Mouse (Mus musculus) liver, embryonic 11.5 days (tissue): ENCODE measurements at regions not wholly inside any gene's neighbourhood (a gene's known extent, or its start where the extent isn't known, plus 50 kb on each side); places are given as distances from the start of the nearest gene placed in this dataset.

Experiments used
- ATAC-seq: fragments of 200-750 bp; cut with Nextera tagmentation; replicated peaks from 2 replicates; pipeline ENCODE4 v1.8.0; 2017; ENCODE audit warnings: moderate number of reproducible peaks, mild to moderate bottlenecking, moderate TSS enrichment, moderate library complexity; ENCODE audit not compliant: low FRiP score
- DNase-seq: peaks from one replicate; pipeline ENCODE4 v3.0.0-alpha.2; 2017; ENCODE audit warnings: low spot score
- H3K27ac ChIP-seq: fragments of 300-500 bp; sonication (generic); 2 replicates; pipeline ENCODE4 v1.5.1; 2014; ENCODE audit warnings: mild to moderate bottlenecking, low read depth, low read length, control low read depth
- H3K27me3 ChIP-seq: fragments of 300-500 bp; sonication (generic); replicated peaks from 2 replicates; pipeline ENCODE4 v1.6.1; 2014; ENCODE audit warnings: low read length, mixed read lengths; ENCODE audit not compliant: control insufficient read depth, insufficient read depth
- H3K36me3 ChIP-seq: fragments of 300-500 bp; sonication (generic); 2 replicates; pipeline ENCODE4 v1.6.1; 2014; ENCODE audit warnings: mild to moderate bottlenecking, low read length, moderate library complexity, mixed read lengths; ENCODE audit not compliant: control insufficient read depth, insufficient read depth
- H3K4me1 ChIP-seq: fragments of 300-500 bp; sonication (generic); replicated peaks from 2 replicates; pipeline ENCODE4 v1.6.1; 2014; ENCODE audit warnings: low read length, mixed read lengths; ENCODE audit not compliant: control insufficient read depth, insufficient read depth
- H3K4me2 ChIP-seq: fragments of 300-500 bp; sonication (generic); 2 replicates; pipeline ENCODE4 v1.6.1; 2014; ENCODE audit warnings: mild to moderate bottlenecking, control low read depth, moderate library complexity
- H3K4me3 ChIP-seq: fragments of 300-500 bp; sonication (generic); 2 replicates; pipeline ENCODE4 v1.5.1; 2014; ENCODE audit warnings: low read depth, low read length, control low read depth
- H3K9ac ChIP-seq: fragments of 300-500 bp; sonication (generic); 2 replicates; pipeline ENCODE4 v1.6.1; 2014; ENCODE audit warnings: low read depth, low read length, control low read depth
- H3K9me3 ChIP-seq: fragments of 300-500 bp; sonication (generic); 2 replicates; pipeline ENCODE4 v1.6.1; 2016; ENCODE audit warnings: low read length, inconsistent platforms, mixed read lengths; ENCODE audit not compliant: control insufficient read depth
- WGBS: fragments of 180-500 bp; shearing (Covaris S2); extraction: QIAGEN DNeasy Blood & Tissue Kit; methylation state at CpG from one replicate; pipeline ENCODE4 v1.1.7; 2014; 5-methylcytosine and 5-hydroxymethylcytosine counted together

DNA sequence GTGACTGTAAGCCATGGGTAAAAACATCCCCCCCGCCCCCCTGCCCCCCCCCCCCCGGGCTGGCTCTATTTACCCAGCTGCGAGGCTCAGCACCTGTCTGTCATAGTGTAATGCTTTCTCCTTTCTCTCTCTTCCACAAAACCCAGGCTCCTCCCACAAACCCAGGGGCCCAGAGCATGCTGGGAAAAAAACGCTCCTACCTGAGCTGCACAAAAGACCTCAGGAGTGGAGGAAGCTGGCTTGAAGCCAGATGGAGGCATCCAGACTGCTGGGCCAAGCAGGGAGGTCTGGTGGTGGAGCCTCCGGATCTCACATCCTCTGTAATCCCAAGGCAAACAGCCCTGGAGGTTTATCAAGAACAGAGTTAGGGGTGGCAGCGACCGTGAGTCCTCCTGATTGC, 553.6 kb downstream of the Med13l start:
- no peak for ATAC-seq
- no peaks in the 10 kb centered on the region for H3K27me3 ChIP-seq
- no peak overlapping the region for H3K27ac ChIP-seq
- no peaks in the 10 kb centered on the region for H3K9me3 ChIP-seq
- no peak overlapping the region for H3K9ac ChIP-seq
- no peaks in the 10 kb centered on the region for H3K4me1 ChIP-seq
- WGBS: 60% methylated on average over 7 of the region's 7 CpGs
- no peak for DNase-seq
- H3K36me3 ChIP-seq: no peaks in the 10 kb centered on the region
- no peak overlapping the region for H3K4me3 ChIP-seq
- no peak overlapping the region for H3K4me2 ChIP-seq

DNA sequence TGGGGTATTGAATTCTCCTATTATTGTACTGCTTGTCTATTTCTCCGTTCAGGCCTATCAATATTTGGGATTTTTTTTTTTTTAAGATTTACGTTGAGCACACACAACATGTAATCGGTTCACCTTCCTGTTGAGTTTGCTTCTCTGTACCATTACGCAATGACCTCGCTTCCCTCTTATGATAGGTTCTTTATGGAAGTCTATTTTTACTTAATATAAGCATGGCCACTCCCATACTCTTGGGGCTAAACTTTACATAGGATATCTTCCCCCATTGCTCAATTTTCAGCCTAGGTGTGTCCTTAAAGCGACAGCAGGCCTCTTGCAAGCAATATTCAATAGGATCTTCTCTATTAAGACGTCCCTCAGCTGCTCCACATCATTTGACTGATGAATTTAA, 544.7 kb upstream of the Tbx3 start:
- Histone ChIP-seq H3K4me3 (no peak overlapping the region), H3K4me1 (no peaks in the 10 kb centered on the region), H3K4me2 (no peak overlapping the region), H3K9me3 (no peaks in the 10 kb centered on the region), H3K27ac (no peak overlapping the region), H3K27me3 (no peaks in the 10 kb centered on the region), H3K9ac (no peak overlapping the region), H3K36me3 (no peaks in the 10 kb centered on the region)
- ATAC-seq: no peak
- DNase-seq: no peak
- 79% methylated on average over 7 of the region's 7 CpGs for WGBS

DNA sequence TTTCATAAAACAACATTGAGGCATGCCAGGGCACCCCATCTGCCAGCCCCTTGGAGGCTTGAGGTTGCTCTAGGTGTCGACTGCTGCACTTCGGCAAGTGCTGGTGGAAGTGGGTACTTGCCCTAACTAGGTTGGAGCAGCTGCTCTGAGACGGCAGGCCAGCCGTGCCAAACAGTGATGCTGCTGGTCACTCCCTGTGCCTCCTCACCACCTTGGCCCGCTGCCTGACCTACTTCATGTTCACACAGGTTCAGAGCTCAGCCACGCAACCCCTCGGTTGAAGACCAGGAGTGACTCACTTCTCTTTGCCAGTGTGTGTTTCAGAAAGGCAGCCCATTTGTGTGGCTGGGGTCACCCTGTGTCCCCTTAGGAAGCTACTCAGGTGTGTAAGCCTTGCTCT, 540.3 kb upstream of the Tbx3 start:
- H3K4me2 ChIP-seq: no peak overlapping the region
- WGBS: 92% methylated on average over 7 of the region's 7 CpGs
- no peak for DNase-seq

DNA sequence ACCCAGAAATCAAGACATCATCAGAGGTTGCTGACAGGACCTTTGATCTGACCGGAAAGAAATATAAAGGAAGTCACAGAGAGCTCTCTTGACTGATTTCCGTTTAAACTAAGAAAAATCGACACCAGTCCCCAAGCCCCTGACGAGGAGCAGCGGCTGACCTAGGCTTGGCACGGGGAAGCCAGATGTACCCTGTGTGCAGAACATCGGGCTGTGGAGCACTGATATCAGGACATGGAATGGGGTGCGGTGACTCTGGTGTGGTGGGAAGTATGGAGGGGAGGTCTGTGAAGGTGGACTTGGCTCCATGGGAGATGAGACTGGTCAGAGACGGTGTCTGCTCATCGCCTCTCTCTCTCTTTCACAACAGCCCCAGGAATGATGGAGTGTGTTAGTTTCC, 539.0 kb upstream of the Tbx3 start:
- no peaks in the 10 kb centered on the region; the same call in 1 of the 2 replicates for H3K4me1 ChIP-seq
- ATAC-seq: no peak
- DNase-seq: no peak
- H3K4me2 ChIP-seq: no peak overlapping the region
- H3K9me3 ChIP-seq: no peaks in the 10 kb centered on the region
- H3K27me3 ChIP-seq: no peaks in the 10 kb centered on the region
- H3K36me3 ChIP-seq: no peaks in the 10 kb centered on the region
- no peak overlapping the region for H3K9ac ChIP-seq
- H3K4me3 ChIP-seq: no peak overlapping the region
- 50% methylated on average over 10 of the region's 10 CpGs for WGBS
- no peak overlapping the region for H3K27ac ChIP-seq

More for the DNA sequence above, 540.3 kb upstream of the Tbx3 start:
- no peak for ATAC-seq
- Histone ChIP-seq H3K36me3 (no peaks in the 10 kb centered on the region), H3K27me3 (no peaks in the 10 kb centered on the region), H3K9me3 (no peaks in the 10 kb centered on the region), H3K4me3 (no peak overlapping the region), H3K9ac (no peak overlapping the region), H3K4me1 (no peaks in the 10 kb centered on the region; the same call in 1 of the 2 replicates), H3K27ac (no peak overlapping the region)

DNA sequence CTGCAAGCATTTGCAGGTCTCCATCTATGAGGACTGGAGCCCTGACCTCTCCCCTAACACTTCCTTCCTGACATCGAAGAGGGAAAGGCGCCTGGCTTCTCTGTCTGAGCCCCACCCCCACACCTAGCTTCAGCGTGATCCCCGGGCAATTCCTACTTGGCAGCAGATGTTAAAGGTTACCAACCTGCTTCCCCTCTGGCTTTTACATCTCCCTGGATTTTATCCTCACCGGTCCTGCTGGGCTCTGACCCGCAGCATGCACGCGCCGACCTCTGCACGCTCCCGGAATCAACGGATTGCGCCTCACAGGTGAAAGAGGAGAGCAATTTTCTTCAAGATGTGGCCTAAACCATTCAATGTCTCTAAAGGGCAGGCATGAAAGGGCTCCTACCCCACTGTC, 537.1 kb upstream of the Tbx3 start:
- Histone ChIP-seq H3K4me3 (no peak overlapping the region), H3K4me1 (no peaks in the 10 kb centered on the region; the same call in 1 of the 2 replicates)
- no peak for DNase-seq

DNA sequence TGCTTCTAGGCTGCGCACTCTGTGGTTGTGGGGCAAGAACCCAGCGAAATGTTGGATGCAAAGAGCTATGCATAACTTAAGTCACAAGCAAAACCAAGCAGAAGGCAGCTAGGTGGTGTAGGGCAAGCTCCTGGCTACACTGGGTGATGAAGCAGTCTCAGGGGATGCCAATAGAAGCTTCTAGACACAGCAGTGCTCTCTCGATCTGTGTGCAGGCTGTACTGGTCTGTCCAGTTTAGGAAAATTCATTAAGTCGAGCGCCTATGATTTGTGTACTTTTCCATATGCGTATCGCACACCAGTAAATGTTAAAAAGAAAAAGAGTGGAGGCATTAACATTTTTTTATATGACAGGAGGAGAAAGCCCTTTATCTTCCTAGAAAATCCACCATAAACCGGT, 533.6 kb upstream of the Tbx3 start:
- no peak for ATAC-seq
- H3K27ac ChIP-seq: no peak overlapping the region
- H3K9ac ChIP-seq: no peak overlapping the region
- no peak overlapping the region for H3K4me2 ChIP-seq
- H3K27me3 ChIP-seq: no peaks in the 10 kb centered on the region
- DNase-seq: no peak
- H3K4me1 ChIP-seq: no peaks in the 10 kb centered on the region; the same call in 1 of the 2 replicates
- H3K9me3 ChIP-seq: no peaks in the 10 kb centered on the region
- H3K4me3 ChIP-seq: no peak overlapping the region
- 70% methylated on average over 8 of the region's 8 CpGs for WGBS
- H3K36me3 ChIP-seq: no peaks in the 10 kb centered on the region

More for the DNA sequence above, 537.1 kb upstream of the Tbx3 start:
- Histone ChIP-seq H3K9me3 (no peaks in the 10 kb centered on the region), H3K27ac (no peak overlapping the region), H3K4me2 (no peak overlapping the region), H3K27me3 (no peaks in the 10 kb centered on the region), H3K9ac (no peak overlapping the region), H3K36me3 (no peaks in the 10 kb centered on the region)
- WGBS: 42% methylated on average over 13 of the region's 13 CpGs
- no peak for ATAC-seq

DNA sequence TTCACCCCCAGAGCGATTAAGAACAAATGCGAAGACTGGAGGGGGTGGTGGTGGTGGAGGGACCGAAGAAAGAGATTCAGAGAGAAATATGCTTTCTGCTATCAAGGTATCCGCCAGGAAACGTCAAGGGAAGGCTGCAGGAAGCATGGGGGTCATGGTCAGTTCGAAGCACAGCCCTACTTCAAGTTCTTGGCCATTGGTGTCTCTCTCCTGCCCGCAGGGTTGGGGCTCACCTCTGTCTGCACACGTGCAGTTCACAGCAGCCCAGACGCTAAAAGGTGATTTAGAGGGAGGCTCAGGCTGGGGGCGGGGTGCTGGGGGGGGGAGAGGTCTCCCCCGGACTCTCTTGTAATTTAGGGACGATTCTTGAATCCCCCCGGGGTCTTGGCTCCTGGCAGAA, 533.1 kb upstream of the Tbx3 start:
- no peak overlapping the region for H3K4me2 ChIP-seq
- H3K4me3 ChIP-seq: no peak overlapping the region
- no peak overlapping the region for H3K27ac ChIP-seq
- H3K4me1 ChIP-seq: no peaks in the 10 kb centered on the region; the same call in 1 of the 2 replicates
- H3K9me3 ChIP-seq: no peaks in the 10 kb centered on the region
- no peaks in the 10 kb centered on the region for H3K36me3 ChIP-seq
- no peak for DNase-seq
- H3K9ac ChIP-seq: no peak overlapping the region
- no peaks in the 10 kb centered on the region for H3K27me3 ChIP-seq
- 45% methylated on average over 13 of the region's 13 CpGs for WGBS
- ATAC-seq: no peak

DNA sequence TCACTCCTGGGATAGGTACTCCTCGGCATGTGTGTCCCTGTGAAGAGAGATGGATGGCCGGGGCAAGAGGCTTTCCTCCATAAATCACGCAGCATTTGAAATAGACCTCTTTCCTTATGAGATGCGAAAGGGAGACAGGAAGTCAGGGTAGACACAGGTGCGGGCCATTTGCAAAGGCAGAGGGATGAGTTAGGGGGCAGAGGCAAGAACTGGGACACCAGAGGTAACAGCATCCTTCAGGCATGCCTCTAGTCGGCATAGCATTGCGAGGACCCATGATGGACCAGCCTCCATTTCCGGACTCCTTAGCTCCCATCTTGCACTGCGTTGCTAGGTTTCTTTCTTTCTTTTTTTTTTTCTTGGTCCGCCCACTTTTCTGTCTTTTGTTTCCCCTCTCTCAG, 532.6 kb upstream of the Tbx3 start:
- Histone ChIP-seq H3K4me3 (no peak overlapping the region), H3K9ac (no peak overlapping the region), H3K4me2 (no peak overlapping the region), H3K4me1 (no peaks in the 10 kb centered on the region; the same call in 1 of the 2 replicates), H3K9me3 (no peaks in the 10 kb centered on the region), H3K27ac (no peak overlapping the region), H3K36me3 (no peaks in the 10 kb centered on the region), H3K27me3 (no peaks in the 10 kb centered on the region)
- no peak for ATAC-seq
- no peak for DNase-seq
- 64% methylated on average over 10 of the region's 10 CpGs for WGBS

DNA sequence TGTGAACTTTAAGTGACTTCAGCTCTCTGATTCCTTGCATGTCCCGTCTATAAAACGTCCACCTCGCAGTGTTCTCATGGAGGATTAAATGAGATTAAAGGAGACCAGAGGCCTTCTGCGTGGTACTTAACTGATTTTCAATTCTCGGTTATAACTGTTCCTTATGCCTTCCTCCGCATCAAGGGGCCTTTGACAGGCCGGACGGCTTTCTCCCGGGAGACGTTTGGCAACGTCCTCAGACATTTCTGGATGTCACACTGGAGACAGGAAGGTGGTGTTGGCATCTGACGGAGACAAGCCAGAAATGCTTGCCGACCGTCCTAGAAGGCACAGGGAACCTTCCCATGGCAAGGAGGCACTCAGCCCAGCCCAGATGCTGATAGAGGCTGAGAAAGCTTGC, 532.2 kb upstream of the Tbx3 start:
- H3K4me2 ChIP-seq: no peak overlapping the region

More for the DNA sequence above, 532.2 kb upstream of the Tbx3 start:
- no peaks in the 10 kb centered on the region for H3K36me3 ChIP-seq
- WGBS: 46% methylated on average over 14 of the region's 14 CpGs
- no peak overlapping the region for H3K4me3 ChIP-seq
- ATAC-seq (no peak), DNase-seq (no peak)
- no peaks in the 10 kb centered on the region for H3K27me3 ChIP-seq
- no peak overlapping the region for H3K9ac ChIP-seq
- no peaks in the 10 kb centered on the region for H3K9me3 ChIP-seq
- no peak overlapping the region for H3K27ac ChIP-seq
- no peaks in the 10 kb centered on the region; the same call in 1 of the 2 replicates for H3K4me1 ChIP-seq
